Mouse (Mus musculus): Measurements from ENCODE around the gene Plppr4. TPM values are rescaled to one million over a fixed set of nuclear protein-coding genes. Genes with fewer than 3 reads are reported as not detected.

The Plppr4 gene
- 0.55 and 0.60 TPM in 2 replicates for polyA plus RNA-seq (2016; fragmentation: Nextera tagmentation; extraction: Ambion mirVana)

- no peak within 1 kb of the TSS for H3K27ac ChIP-seq (ENCODE audit: poor library complexity, severe bottlenecking)
- H3K9ac ChIP-seq = peak within 1 kb of the TSS; percentile 68
- 0 out of 2 replicates have a peak, but pooled peaks cover 5% of the 10 kb centered on the region for H3K27me3 ChIP-seq (replicated peaks)
- H3K4me3 ChIP-seq = peak within 1 kb of the TSS; percentile 63
- H3K4me1 ChIP-seq (replicated peaks) = peaks cover 4% of the 10 kb centered on the region
- H3K36me3 ChIP-seq = no peaks in the 10 kb centered on the region
- ATAC-seq (ENCODE audit: insufficient number of reproducible peaks, low FRiP score) = 0 out of 2 replicates have a peak, but pooled peaks have one; percentile 5
- no peaks in the 10 kb centered on the region for H3K9me3 ChIP-seq (replicated peaks)
- peak within 1 kb of the TSS; percentile 93 for H3K4me2 ChIP-seq
- WGBS = 42% methylated on average over 5 of the region's 5 CpGs
Observed at GRCm38 (mm10) chr3:117360528-117360927, at the start of gene Plppr4. Gene Plppr4, minus strand, starts transcription at chr3:117360876.

DNA sequence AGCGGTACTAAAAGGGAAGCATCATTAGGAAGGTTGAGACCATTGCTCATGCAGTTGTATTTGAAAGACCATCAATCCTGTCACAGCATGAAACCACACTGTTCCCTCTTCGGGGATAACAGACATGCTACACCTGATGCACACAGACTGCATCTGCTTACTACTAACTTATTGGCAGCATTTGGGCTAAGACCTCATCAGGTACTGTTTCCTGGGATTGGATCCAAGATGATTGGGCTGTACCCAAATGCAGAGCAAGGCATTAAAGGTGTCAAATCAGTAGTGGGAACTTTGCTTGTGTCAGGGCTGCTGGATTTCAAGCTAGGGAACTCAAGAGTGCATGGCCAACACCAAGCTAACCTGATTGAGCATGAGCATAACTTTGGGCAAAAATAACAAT is 45.1 kb upstream of the Plppr4 start:
- no peak overlapping the region for H3K4me3 ChIP-seq
- no peaks in the 10 kb centered on the region for H3K27me3 ChIP-seq (replicated peaks)
- ATAC-seq (ENCODE audit: insufficient number of reproducible peaks, low FRiP score) = no peak
- H3K9ac ChIP-seq = no peak overlapping the region
- no peaks in the 10 kb centered on the region for H3K4me1 ChIP-seq (replicated peaks)
- H3K27ac ChIP-seq (ENCODE audit: poor library complexity, severe bottlenecking) = no peak overlapping the region
- H3K4me2 ChIP-seq = no peak overlapping the region
- H3K36me3 ChIP-seq = no peaks in the 10 kb centered on the region
- 84% methylated on average over 2 of the region's 2 CpGs for WGBS
- no peaks in the 10 kb centered on the region for H3K9me3 ChIP-seq (replicated peaks)

GRCm38 (mm10) chr3:117403740-117404139 is 43.1 kb upstream of the Plppr4 start:
- H3K4me1 ChIP-seq (replicated peaks) = no peaks in the 10 kb centered on the region
- 86% methylated on average over 3 of the region's 3 CpGs for WGBS
- no peaks in the 10 kb centered on the region for H3K9me3 ChIP-seq (replicated peaks)
- no peaks in the 10 kb centered on the region for H3K36me3 ChIP-seq
- no peak overlapping the region for H3K27ac ChIP-seq (ENCODE audit: poor library complexity, severe bottlenecking)
- ATAC-seq (ENCODE audit: insufficient number of reproducible peaks, low FRiP score) = no peak
- no peak overlapping the region for H3K4me3 ChIP-seq
- H3K9ac ChIP-seq = no peak overlapping the region
- H3K27me3 ChIP-seq (replicated peaks) = no peaks in the 10 kb centered on the region
- no peak overlapping the region for H3K4me2 ChIP-seq

- H3K9me3 ChIP-seq (replicated peaks) = no peaks in the 10 kb centered on the region
- no peak overlapping the region for H3K4me2 ChIP-seq
- 0 out of 2 replicates have a peak, but pooled peaks cover 2% of the 10 kb centered on the region for H3K27me3 ChIP-seq (replicated peaks)
- no peak overlapping the region for H3K27ac ChIP-seq (ENCODE audit: poor library complexity, severe bottlenecking)
- no peak for ATAC-seq (ENCODE audit: insufficient number of reproducible peaks, low FRiP score)
- no peak overlapping the region for H3K4me3 ChIP-seq
- H3K36me3 ChIP-seq = no peaks in the 10 kb centered on the region
- no peak overlapping the region for H3K9ac ChIP-seq
- 76% methylated on average over 1 of the region's 1 CpGs for WGBS
- no peaks in the 10 kb centered on the region for H3K4me1 ChIP-seq (replicated peaks)
Observed at GRCm38 (mm10) chr3:117366041-117366440, 5.4 kb upstream of the Plppr4 start.

- no peak overlapping the region for H3K27ac ChIP-seq (ENCODE audit: poor library complexity, severe bottlenecking)
- 2% methylated on average over 46 of the region's 46 CpGs for WGBS
- H3K4me2 ChIP-seq = peak overlapping the region; percentile 93
- H3K27me3 ChIP-seq (replicated peaks) = 0 out of 2 replicates have a peak, but pooled peaks cover 5% of the 10 kb centered on the region
- peak overlapping the region; percentile 68 for H3K9ac ChIP-seq
- ATAC-seq (ENCODE audit: insufficient number of reproducible peaks, low FRiP score) = peak; percentile 83
- no peaks in the 10 kb centered on the region for H3K36me3 ChIP-seq
- no peaks in the 10 kb centered on the region for H3K9me3 ChIP-seq (replicated peaks)
- H3K4me1 ChIP-seq (replicated peaks) = peaks cover 4% of the 10 kb centered on the region
- H3K4me3 ChIP-seq = peak overlapping the region; percentile 63
Observed at GRCm38 (mm10) chr3:117359686-117360521, 772 bp downstream of the Plppr4 start.

- Histone ChIP-seq H3K27me3 (replicated peaks) (0 out of 2 replicates have a peak, but pooled peaks cover 5% of the 10 kb centered on the region), H3K9ac (no peak overlapping the region), H3K4me1 (replicated peaks) (peaks cover 4% of the 10 kb centered on the region), H3K36me3 (no peaks in the 10 kb centered on the region), H3K4me3 (peak overlapping the region; percentile 63), H3K27ac (ENCODE audit: poor library complexity, severe bottlenecking) (no peak overlapping the region), H3K9me3 (replicated peaks) (no peaks in the 10 kb centered on the region), H3K4me2 (peak overlapping the region; percentile 93)
- ATAC-seq (ENCODE audit: insufficient number of reproducible peaks, low FRiP score) = no peak
- WGBS = 85% methylated on average over 5 of the region's 5 CpGs
Observed at GRCm38 (mm10) chr3:117358981-117359628, 1.6 kb downstream of the Plppr4 start.

DNA sequence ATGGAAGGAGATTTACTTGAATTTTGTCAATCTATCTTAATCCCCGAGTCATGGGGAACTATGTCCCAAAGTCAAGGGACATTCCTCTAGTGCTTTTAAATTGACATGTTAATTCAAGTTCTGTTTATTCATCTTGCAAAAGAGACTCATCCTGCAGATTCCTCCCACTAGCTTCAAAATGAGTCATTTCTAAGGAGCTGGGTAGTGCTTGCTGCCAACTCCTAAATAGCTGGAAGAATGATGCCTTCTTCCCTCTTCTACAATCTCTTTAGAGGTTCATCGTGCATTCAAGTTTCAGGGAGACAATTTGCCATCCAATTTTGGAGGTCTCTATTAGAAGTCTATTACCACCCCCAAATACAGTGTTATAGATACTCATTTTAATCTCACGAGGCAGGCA is 3.3 kb downstream of the Plppr4 start:
- Histone ChIP-seq H3K4me1 (replicated peaks) (peaks cover 4% of the 10 kb centered on the region), H3K27me3 (replicated peaks) (0 out of 2 replicates have a peak, but pooled peaks cover 5% of the 10 kb centered on the region), H3K9me3 (replicated peaks) (no peaks in the 10 kb centered on the region), H3K36me3 (no peaks in the 10 kb centered on the region), H3K4me3 (no peak overlapping the region), H3K4me2 (no peak overlapping the region), H3K9ac (no peak overlapping the region), H3K27ac (ENCODE audit: poor library complexity, severe bottlenecking) (no peak overlapping the region)
- no peak for ATAC-seq (ENCODE audit: insufficient number of reproducible peaks, low FRiP score)
- WGBS = 79% methylated on average over 3 of the region's 3 CpGs

- Histone ChIP-seq H3K36me3 (no peaks in the 10 kb centered on the region), H3K27ac (ENCODE audit: poor library complexity, severe bottlenecking) (no peak overlapping the region)
- WGBS = 65% methylated on average over 2 of the region's 2 CpGs
Observed at GRCm38 (mm10) chr3:117353940-117354339, 6.7 kb downstream of the Plppr4 start.

GRCm38 (mm10) chr3:117346351-117346750 is 14.3 kb downstream of the Plppr4 start:
- no peak overlapping the region for H3K4me2 ChIP-seq
- no peaks in the 10 kb centered on the region for H3K4me1 ChIP-seq (replicated peaks)
- no peak for ATAC-seq (ENCODE audit: insufficient number of reproducible peaks, low FRiP score)
- no peaks in the 10 kb centered on the region for H3K36me3 ChIP-seq
- no peak overlapping the region for H3K4me3 ChIP-seq
- H3K9me3 ChIP-seq (replicated peaks) = no peaks in the 10 kb centered on the region
- no peak overlapping the region for H3K27ac ChIP-seq (ENCODE audit: poor library complexity, severe bottlenecking)
- no peaks in the 10 kb centered on the region for H3K27me3 ChIP-seq (replicated peaks)
- 50% methylated on average over 1 of the region's 1 CpGs for WGBS
- no peak overlapping the region for H3K9ac ChIP-seq

More at GRCm38 (mm10) chr3:117353940-117354339, 6.7 kb downstream of the Plppr4 start:
- H3K4me2 ChIP-seq = no peak overlapping the region
- no peak overlapping the region for H3K9ac ChIP-seq
- no peaks in the 10 kb centered on the region for H3K9me3 ChIP-seq (replicated peaks)
- ATAC-seq (ENCODE audit: insufficient number of reproducible peaks, low FRiP score) = no peak
- H3K4me3 ChIP-seq = no peak overlapping the region
- H3K4me1 ChIP-seq (replicated peaks) = no peaks in the 10 kb centered on the region
- H3K27me3 ChIP-seq (replicated peaks) = no peaks in the 10 kb centered on the region

- Histone ChIP-seq H3K36me3 (no peaks in the 10 kb centered on the region), H3K27me3 (replicated peaks) (no peaks in the 10 kb centered on the region), H3K9me3 (replicated peaks) (no peaks in the 10 kb centered on the region), H3K9ac (no peak overlapping the region), H3K4me1 (replicated peaks) (no peaks in the 10 kb centered on the region), H3K4me3 (no peak overlapping the region), H3K4me2 (no peak overlapping the region), H3K27ac (ENCODE audit: poor library complexity, severe bottlenecking) (no peak overlapping the region)
- WGBS = 81% methylated on average over 10 of the region's 10 CpGs
- no peak for ATAC-seq (ENCODE audit: insufficient number of reproducible peaks, low FRiP score)
Observed at GRCm38 (mm10) chr3:117331502-117331901, 29.2 kb downstream of the Plppr4 start.

DNA sequence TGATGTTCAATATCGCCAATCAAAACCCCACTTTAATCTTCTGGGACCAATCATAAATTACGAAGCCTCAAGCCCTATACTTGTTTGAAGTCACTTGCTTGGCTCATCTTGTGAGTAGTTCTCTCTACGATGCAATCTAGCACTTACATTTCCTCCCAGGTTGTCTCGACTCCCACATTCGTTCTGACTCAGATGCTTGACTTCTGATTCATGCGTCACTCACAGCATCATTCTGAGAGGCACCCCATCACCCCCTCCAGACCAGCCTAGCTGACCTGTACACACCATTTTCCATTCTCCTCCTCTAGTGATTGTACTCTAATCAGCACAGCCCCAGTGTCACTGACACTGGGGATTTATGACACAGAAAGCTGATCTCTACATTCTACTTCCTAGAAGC is 31.2 kb downstream of the Plppr4 start:
- Histone ChIP-seq H3K9ac (no peak overlapping the region), H3K9me3 (replicated peaks) (no peaks in the 10 kb centered on the region), H3K36me3 (no peaks in the 10 kb centered on the region), H3K27me3 (replicated peaks) (no peaks in the 10 kb centered on the region), H3K4me3 (no peak overlapping the region), H3K4me2 (no peak overlapping the region), H3K4me1 (replicated peaks) (no peaks in the 10 kb centered on the region), H3K27ac (ENCODE audit: poor library complexity, severe bottlenecking) (no peak overlapping the region)
- WGBS = 74% methylated on average over 6 of the region's 6 CpGs
- ATAC-seq (ENCODE audit: insufficient number of reproducible peaks, low FRiP score) = no peak

Data from heart, embryonic 12.5 days (tissue).